Mouse (Mus musculus): ENCODE results near the gene Wfdc9. TPM values are rescaled to one million over a fixed set of nuclear protein-coding genes. Genes with fewer than 3 reads are reported as not detected.
"Not testable (repeated sequence)": the region's sequence is repeated elsewhere in the genome, so short reads cannot be mapped to it uniquely, and the experiment has no call there.

Gene Wfdc9
- total RNA-seq, 1 experiment: not detected

- Histone ChIP-seq H3K36me3 (ENCODE audit: control insufficient read depth, insufficient read depth, low read length, poor library complexity, severe bottlenecking) (no peaks in the 10 kb centered on the region), H3K4me3 (ENCODE audit: insufficient read depth in 1 of 2, low read depth in 1 of 2, low read length in 2 of 2, poor library complexity in 1 of 2, severe bottlenecking in 1 of 2) (no peak overlapping the region), H3K4me1 (ENCODE audit: control insufficient read depth in 2 of 2, insufficient read depth in 2 of 2, low read length in 2 of 2, poor library complexity in 1 of 2) (no peaks in the 10 kb centered on the region), H3K9me3 (ENCODE audit: control insufficient read depth, insufficient read depth, low read depth, low read length) (no peaks in the 10 kb centered on the region), H3K27ac (ENCODE audit: insufficient read depth, low read depth, low read length, poor library complexity, severe bottlenecking) (no peak overlapping the region), H3K9ac (ENCODE audit: insufficient read depth, low read depth, low read length, poor library complexity, severe bottlenecking) (no peak overlapping the region)
- in situ Hi-C loops (cut with MboI; ENCODE audit: low sequenced_read_pairs in 2 of 2, unreplicated experiment in 2 of 2): no loop called here
- no peak for DNase-seq (ENCODE audit: low read depth, low spot score)
- TF ChIP-seq HCFC1 (IDR thresholded peaks at IDR 0.05; ENCODE audit: borderline replicate concordance, insufficient read depth, low read length) (no peak), MAFK (IDR thresholded peaks at IDR 0.05; ENCODE audit: insufficient read depth, low read depth, low read length) (no peak), CHD2 (IDR thresholded peaks at IDR 0.05; ENCODE audit: low read depth, low read length) (no peak), ZC3H11A (IDR thresholded peaks at IDR 0.05; ENCODE audit: borderline replicate concordance, low read depth, low read length) (no peak), ZNF384 (IDR thresholded peaks at IDR 0.05; ENCODE audit: low read depth, low read length) (no peak)
These were observed 34.6 kb downstream of the Wfdc9 start for GRCm38 (mm10) chr2:164621775-164622174.

GRCm38 (mm10) chr2:164619050-164619449 is 37.3 kb downstream of the Wfdc9 start:
- in situ Hi-C loops (cut with MboI; ENCODE audit: low sequenced_read_pairs in 2 of 2, unreplicated experiment in 2 of 2): no loop called here
- Histone ChIP-seq H3K4me1 (ENCODE audit: control insufficient read depth in 2 of 2, insufficient read depth in 2 of 2, low read length in 2 of 2, poor library complexity in 1 of 2) (no peaks in the 10 kb centered on the region), H3K27ac (ENCODE audit: insufficient read depth, low read depth, low read length, poor library complexity, severe bottlenecking) (no peak overlapping the region), H3K36me3 (ENCODE audit: control insufficient read depth, insufficient read depth, low read length, poor library complexity, severe bottlenecking) (no peaks in the 10 kb centered on the region), H3K4me3 (ENCODE audit: insufficient read depth in 1 of 2, low read depth in 1 of 2, low read length in 2 of 2, poor library complexity in 1 of 2, severe bottlenecking in 1 of 2) (no peak overlapping the region), H3K9ac (ENCODE audit: insufficient read depth, low read depth, low read length, poor library complexity, severe bottlenecking) (no peak overlapping the region), H3K9me3 (ENCODE audit: control insufficient read depth, insufficient read depth, low read depth, low read length) (no peaks in the 10 kb centered on the region)
- DNase-seq (ENCODE audit: low read depth, low spot score): no peak
- TF ChIP-seq HCFC1 (IDR thresholded peaks at IDR 0.05; ENCODE audit: borderline replicate concordance, insufficient read depth, low read length) (no peak), ZC3H11A (IDR thresholded peaks at IDR 0.05; ENCODE audit: borderline replicate concordance, low read depth, low read length) (no peak), MAFK (IDR thresholded peaks at IDR 0.05; ENCODE audit: insufficient read depth, low read depth, low read length) (no peak), ZNF384 (IDR thresholded peaks at IDR 0.05; ENCODE audit: low read depth, low read length) (no peak), CHD2 (IDR thresholded peaks at IDR 0.05; ENCODE audit: low read depth, low read length) (no peak)

GRCm38 (mm10) chr2:164615386-164615785 is 41.0 kb downstream of the Wfdc9 start:
- Histone ChIP-seq H3K36me3 (ENCODE audit: control insufficient read depth, insufficient read depth, low read length, poor library complexity, severe bottlenecking) (no peaks in the 10 kb centered on the region), H3K4me3 (ENCODE audit: insufficient read depth in 1 of 2, low read depth in 1 of 2, low read length in 2 of 2, poor library complexity in 1 of 2, severe bottlenecking in 1 of 2) (no peak overlapping the region), H3K4me1 (ENCODE audit: control insufficient read depth in 2 of 2, insufficient read depth in 2 of 2, low read length in 2 of 2, poor library complexity in 1 of 2) (no peaks in the 10 kb centered on the region), H3K27ac (ENCODE audit: insufficient read depth, low read depth, low read length, poor library complexity, severe bottlenecking) (no peak overlapping the region), H3K9me3 (ENCODE audit: control insufficient read depth, insufficient read depth, low read depth, low read length) (no peaks in the 10 kb centered on the region), H3K9ac (ENCODE audit: insufficient read depth, low read depth, low read length, poor library complexity, severe bottlenecking) (no peak overlapping the region)
- TF ChIP-seq MAFK (IDR thresholded peaks at IDR 0.05; ENCODE audit: insufficient read depth, low read depth, low read length): no peak
- no peak for TF ChIP-seq ZC3H11A (IDR thresholded peaks at IDR 0.05; ENCODE audit: borderline replicate concordance, low read depth, low read length)
- no peak for TF ChIP-seq HCFC1 (IDR thresholded peaks at IDR 0.05; ENCODE audit: borderline replicate concordance, insufficient read depth, low read length)
- TF ChIP-seq ZNF384 (IDR thresholded peaks at IDR 0.05; ENCODE audit: low read depth, low read length): no peak
- TF ChIP-seq CHD2 (IDR thresholded peaks at IDR 0.05; ENCODE audit: low read depth, low read length): no peak
- in situ Hi-C loops (cut with MboI; ENCODE audit: low sequenced_read_pairs in 2 of 2, unreplicated experiment in 2 of 2): no loop called here
- DNase-seq (ENCODE audit: low read depth, low spot score): no peak

GRCm38 (mm10) chr2:164613471-164613870 is 42.9 kb downstream of the Wfdc9 start, which contains the start of the genes Wfdc6b and Wfdc8:
Gene Wfdc6b, plus strand, starts transcription at chr2:164613522.
Gene Wfdc8, minus strand, starts transcription at chr2:164613626.
- DNase-seq (ENCODE audit: low read depth, low spot score); H3K9ac ChIP-seq (ENCODE audit: insufficient read depth, low read depth, low read length, poor library complexity, severe bottlenecking); H3K4me1 ChIP-seq (ENCODE audit: control insufficient read depth in 2 of 2, insufficient read depth in 2 of 2, low read length in 2 of 2, poor library complexity in 1 of 2); in situ Hi-C loops (cut with MboI; ENCODE audit: low sequenced_read_pairs in 2 of 2, unreplicated experiment in 2 of 2); H3K27ac ChIP-seq (ENCODE audit: insufficient read depth, low read depth, low read length, poor library complexity, severe bottlenecking); H3K36me3 ChIP-seq (ENCODE audit: control insufficient read depth, insufficient read depth, low read length, poor library complexity, severe bottlenecking); H3K9me3 ChIP-seq (ENCODE audit: control insufficient read depth, insufficient read depth, low read depth, low read length); H3K4me3 ChIP-seq (ENCODE audit: insufficient read depth in 1 of 2, low read depth in 1 of 2, low read length in 2 of 2, poor library complexity in 1 of 2, severe bottlenecking in 1 of 2): not testable (repeated sequence)

- Histone ChIP-seq H3K36me3 (ENCODE audit: control insufficient read depth, insufficient read depth, low read length, poor library complexity, severe bottlenecking) (no peaks in the 10 kb centered on the region), H3K27ac (ENCODE audit: insufficient read depth, low read depth, low read length, poor library complexity, severe bottlenecking) (no peak overlapping the region), H3K9ac (ENCODE audit: insufficient read depth, low read depth, low read length, poor library complexity, severe bottlenecking) (no peak overlapping the region), H3K4me1 (ENCODE audit: control insufficient read depth in 2 of 2, insufficient read depth in 2 of 2, low read length in 2 of 2, poor library complexity in 1 of 2) (no peaks in the 10 kb centered on the region), H3K9me3 (ENCODE audit: control insufficient read depth, insufficient read depth, low read depth, low read length) (no peaks in the 10 kb centered on the region), H3K4me3 (ENCODE audit: insufficient read depth in 1 of 2, low read depth in 1 of 2, low read length in 2 of 2, poor library complexity in 1 of 2, severe bottlenecking in 1 of 2) (peak overlapping the region in 1 of 2 experiments; percentile 14; a peak in 1 of 4 replicates)
- TF ChIP-seq ZC3H11A (IDR thresholded peaks at IDR 0.05; ENCODE audit: borderline replicate concordance, low read depth, low read length) (no peak), ZNF384 (IDR thresholded peaks at IDR 0.05; ENCODE audit: low read depth, low read length) (no peak), HCFC1 (IDR thresholded peaks at IDR 0.05; ENCODE audit: borderline replicate concordance, insufficient read depth, low read length) (no peak)
- in situ Hi-C loops (cut with MboI; ENCODE audit: low sequenced_read_pairs in 2 of 2, unreplicated experiment in 2 of 2): no loop called here
- DNase-seq (ENCODE audit: low read depth, low spot score): no peak
These were observed 47.6 kb downstream of the Wfdc9 start for GRCm38 (mm10) chr2:164608781-164609180.

Data from ES-E14 (cell line).